Mouse (Mus musculus): ENCODE measurements around the gene Slc2a9.

The Slc2a9 gene
- long read RNA-seq, experiment 1 = 0 reads
- long read RNA-seq, experiment 2, partial matches to known transcripts = 1 of 2 reads
- long read RNA-seq, experiment 2, other reads (novel, unspliced or antisense) = 0 of 2 reads

DNA sequence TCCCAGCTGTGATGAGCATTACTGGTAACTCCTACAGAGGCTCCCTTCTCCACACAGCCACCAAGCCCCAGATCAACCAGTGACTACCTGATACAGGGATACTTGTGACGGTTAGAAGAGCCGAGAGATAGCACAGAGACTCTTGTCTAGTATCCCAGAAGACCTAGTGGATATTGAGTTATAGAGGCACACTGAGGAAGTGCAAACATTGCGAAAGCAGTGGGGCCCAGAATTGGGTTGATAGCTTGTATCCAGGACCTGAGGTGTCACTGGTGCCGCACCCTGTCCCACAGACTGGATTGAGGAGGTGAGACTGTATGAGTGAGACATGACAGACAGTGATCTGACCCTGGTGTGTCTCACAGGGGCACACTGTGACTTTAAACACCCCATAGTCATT is at the start of gene Slc2a9:
Gene Slc2a9, minus strand, starts transcription at position 152 of the 400 bp plus-strand sequence.
- intact Hi-C loops (cut with DNase I) = no loop called here

DNA sequence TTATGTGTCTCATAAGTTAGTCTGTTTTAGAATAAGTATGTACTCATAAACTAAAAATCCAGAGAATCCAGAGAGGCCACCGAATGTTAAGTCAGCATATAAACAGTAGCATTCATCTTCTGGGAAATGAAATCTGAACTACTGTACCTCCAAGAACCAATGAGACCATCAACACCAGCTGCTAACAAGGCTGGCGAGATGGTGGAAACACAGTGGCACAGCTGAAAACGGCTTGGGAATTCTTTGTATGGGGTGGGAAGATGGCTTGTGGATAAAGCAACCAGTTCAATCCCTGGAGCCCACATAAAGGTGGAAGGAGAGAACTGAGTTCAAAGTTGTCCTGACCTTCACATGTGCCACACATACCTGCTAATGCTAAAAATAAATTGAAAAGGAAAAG is 49.7 kb upstream of the Slc2a9 start:
- intact Hi-C loops (cut with DNase I) = no loop called here

DNA sequence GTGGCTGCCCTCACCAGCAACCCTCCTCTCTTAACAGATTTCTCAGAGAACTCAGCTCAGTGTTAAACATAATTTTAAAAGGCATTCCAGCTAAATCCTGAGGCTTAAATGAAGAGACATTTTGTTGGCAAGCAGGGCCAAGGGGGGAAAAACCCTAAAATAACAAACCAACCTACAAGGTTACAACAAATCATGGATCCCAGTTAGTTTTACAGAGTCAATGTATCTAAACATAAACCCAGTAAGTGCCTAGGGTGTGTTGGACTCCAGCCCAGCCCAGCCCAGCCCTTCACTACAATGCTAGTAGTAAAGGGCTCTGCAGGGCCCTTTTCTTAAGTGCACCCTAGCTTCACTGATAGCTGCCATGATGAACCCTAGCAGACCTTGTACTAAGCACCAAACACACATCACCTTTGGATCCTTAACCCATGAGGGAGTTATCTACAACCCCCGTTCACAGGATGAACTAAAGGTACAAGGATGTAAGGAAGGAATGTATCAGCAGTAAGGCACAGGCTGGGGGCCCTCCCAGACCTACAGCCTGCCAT is 47.4 kb upstream of the Slc2a9 start:
- intact Hi-C loops (cut with DNase I) = no loop called here

DNA sequence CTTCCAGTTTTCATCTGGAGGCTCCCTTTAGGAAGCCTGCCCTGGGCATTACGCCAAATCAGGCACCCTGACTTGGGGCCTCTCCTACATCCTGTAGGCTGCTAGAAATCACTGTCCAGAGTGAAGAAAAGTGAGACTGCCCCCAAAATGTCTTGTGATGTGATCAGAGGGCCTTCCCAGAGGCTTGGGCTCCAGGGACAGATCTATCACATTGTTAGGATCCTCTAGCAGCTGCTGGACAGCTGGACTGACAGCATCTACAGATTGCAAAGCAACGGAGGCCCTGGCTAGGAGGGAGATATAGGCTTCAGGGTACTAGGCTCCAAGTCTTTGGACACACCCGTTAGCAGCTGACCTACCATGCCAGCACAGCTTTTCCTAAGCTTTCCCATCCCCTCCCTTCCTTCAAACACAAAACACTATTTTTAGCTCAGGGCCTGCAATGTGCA is 46.5 kb upstream of the Slc2a9 start:
- intact Hi-C loops (cut with DNase I) = no loop called here

DNA sequence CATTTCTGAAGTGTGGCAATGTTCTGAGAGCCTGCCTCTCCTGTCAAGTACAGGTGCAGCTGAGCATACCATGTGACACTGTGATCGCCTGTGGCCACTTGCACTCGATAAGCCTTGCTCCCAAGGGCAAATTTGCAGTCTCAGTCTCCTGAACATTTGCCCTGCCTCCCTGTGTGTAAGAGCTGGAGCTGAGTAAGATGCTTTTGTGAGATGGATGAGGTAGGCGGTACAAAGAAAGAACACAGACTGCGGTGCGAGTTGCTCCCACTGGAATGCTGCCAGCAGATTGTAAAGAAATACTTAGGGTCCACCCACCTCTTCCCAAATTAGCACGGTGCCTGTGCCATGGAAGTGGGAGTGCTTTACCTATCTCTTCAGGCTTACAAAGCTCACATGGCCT is 44.4 kb upstream of the Slc2a9 start:
- intact Hi-C loops (cut with DNase I) = no loop called here

DNA sequence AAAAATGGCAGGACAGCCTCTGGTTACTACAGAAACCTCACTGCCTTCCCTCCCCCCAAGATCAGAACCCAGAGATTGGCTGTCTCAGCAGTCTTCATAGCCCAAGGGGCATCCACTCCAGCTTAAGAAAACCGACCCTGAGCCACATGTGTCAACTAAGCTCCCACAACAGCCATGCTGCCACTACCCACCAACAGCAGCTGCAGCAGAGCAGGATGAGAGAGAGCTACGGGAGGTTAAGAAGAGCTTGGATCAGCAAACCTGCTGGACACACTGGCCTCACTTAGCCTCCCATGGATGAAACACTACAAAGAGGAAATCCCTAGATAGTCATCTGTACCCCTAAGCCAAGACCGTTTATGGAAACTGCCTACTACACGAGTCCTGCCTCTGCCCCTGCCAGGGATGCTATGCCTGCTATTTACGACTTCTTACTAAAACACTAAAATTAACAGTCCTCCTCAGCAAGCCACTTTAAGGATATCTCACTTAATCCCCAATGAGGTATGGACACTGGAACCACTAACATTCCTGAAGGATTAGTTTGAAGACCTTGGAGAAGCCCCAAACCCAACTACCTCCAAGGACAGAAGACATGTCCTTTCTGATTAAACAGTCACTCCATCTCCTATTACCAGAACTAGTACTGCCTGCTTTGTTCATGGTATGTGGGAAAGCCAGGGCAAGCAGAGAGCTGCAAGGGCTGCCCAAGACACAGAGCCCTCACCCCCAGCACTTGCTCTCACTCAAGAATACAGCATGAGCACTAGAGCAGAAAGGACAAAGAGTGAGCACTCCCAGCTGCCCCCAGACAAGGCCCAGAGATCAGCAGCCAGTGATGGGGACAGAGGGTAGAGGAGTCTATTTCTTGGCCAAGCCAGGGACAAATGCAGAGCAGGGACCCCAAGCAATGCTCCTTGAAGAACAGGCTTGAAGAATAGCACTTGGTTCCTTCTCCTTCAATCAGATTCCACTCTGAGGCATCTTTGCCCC is 41.8 kb upstream of the Slc2a9 start:
- intact Hi-C loops (cut with DNase I) = no loop called here

DNA sequence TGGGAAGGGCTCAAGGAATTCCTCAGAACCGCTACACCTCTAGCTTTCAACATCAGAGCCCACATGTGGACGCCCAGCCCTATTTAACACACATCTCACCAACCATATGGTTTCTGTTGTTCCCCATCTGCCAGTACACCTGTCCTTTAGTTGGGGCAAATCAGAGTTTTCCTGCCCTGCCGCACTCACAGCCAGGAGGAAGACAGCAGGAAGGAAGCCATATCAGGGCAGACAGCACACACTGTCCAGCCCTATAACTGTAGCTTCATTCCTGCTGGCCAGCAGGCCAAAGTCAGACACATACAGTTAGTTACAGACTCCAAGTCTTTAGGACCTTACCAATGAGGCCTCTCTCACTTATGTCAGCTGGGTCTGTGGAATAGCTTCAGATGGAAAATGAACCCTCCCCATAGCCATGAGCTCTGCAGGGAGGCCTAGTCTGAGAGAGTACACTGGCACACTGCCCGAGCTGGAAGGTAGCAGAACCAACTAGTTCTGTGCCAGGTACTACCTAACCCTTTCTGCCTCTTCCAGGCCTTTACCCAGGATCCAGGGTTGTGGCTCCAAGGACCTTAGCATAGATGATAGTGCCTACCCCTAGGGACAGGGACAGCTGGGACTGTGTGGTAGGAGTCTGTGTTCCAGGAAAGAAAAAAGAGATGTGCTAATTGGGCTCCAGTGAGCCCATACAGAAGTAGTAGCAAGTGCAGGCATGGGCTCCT is 40.7 kb upstream of the Slc2a9 start:
- intact Hi-C loops (cut with DNase I) = no loop called here

DNA sequence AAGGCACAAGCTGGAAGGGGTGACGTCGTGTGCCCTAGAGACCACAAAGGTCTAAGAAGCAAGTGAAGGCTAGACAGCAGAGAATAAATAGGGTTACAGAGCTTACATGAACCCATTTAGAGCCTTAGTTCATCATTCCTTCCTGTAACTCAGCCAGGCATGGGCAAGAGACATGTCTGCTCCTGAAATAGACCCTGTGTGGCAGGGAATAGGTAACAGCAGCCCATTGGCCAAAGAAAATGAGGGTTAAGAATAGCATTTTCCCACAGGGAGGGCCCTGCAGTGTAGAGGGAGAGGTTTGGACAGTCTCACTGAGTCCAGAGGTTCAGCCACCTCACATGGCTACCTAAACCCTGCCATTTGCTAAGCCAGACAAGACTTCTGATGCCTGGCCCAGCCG is 38.8 kb upstream of the Slc2a9 start:
- intact Hi-C loops (cut with DNase I) = no loop called here

DNA sequence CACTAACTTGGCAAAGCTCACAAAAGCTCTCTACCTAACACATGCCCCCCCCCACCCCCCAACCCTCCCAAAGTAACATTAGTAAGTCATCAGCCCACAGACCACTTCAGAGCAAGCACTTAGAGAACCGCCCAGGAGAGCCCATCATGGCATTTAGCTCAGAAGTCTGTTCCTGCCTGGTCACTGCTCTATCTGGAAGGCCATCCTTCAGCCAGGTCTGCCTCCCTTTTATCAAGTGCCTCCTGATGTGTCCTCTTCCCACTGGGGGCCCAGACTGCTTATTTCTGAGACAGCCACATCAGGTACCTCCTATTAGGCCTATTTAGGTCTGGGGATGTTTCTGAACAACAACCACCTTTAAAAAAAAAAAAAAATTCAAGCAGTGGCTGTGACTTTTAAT is 38.0 kb upstream of the Slc2a9 start:
- intact Hi-C loops (cut with DNase I) = no loop called here

DNA sequence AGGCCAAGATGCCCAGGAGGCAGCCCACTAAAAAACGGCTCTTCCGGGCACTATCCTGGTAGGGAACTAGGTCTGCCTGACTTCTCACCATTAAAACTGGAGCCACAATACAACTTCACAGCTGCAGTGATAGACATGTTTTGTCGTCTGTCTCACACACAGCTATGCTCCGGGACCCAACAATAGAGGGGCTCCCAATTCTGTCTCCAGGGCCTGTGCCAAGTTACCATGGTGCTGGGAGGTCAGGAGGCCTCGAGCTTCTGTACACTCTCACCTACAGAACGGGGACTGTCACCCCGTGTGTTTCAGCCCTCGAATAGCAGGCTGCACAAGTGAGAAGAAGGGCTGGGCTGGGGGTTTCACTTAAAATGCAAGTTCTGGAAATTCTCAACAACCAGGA is 35.6 kb upstream of the Slc2a9 start:
- intact Hi-C loops (cut with DNase I) = no loop called here

DNA sequence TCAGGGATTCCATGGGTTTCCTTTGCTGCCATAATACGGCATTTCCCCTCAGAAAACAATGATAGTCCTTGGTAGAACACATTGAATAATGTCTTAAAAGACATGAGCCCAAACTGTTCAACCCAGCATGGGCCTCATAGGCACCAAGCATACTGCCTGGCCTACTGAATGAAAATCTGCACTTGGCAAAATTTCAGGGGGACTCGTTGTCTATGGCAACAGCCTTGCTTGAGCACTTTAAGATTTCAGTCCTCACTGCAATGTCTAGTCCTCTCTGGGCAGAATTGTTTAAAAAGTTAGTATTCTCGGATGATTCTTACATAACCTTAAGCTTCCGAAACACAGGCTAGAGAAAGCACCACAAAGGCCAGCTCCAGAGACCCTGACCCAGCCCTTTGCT is 34.9 kb upstream of the Slc2a9 start:
- intact Hi-C loops (cut with DNase I) = no loop called here

DNA sequence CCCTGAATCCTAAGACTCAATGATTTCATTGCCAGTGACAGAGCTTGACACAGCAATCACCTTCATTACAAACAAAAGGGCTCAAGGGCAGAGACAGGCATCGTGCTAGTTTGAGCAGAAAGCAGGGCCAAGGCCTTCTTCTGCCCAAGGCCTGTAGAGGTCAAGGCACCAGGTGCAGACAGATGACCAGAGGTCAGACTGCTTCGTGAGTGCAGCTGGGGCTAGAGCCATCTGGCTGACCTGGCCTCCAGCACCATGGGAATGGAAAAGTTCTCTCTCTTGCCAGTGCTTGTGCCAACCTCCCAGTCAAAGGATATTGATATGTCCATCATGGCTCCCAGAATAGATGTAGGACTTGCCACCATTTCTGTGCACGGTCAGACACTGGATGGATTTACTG is 33.9 kb upstream of the Slc2a9 start:
- intact Hi-C loops (cut with DNase I) = no loop called here

DNA sequence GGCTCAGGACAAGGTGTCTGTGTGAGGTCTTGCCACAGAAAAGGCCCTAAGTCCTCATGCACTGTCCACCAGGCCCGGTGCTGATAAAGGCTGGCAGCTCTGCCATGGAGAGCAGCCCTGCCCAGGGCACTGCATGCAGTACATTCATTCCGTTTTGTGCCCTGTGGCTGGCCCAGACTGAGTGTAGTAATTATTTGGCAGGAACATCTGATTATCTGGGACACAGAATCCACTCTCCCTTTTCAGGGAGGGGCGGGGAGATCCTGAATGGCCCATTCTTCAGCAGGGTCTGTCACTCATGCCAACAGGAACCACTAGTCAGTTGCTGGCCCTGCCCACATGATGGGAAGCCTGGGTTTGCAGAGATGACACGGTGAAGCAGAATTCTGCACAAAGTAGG is 29.1 kb upstream of the Slc2a9 start:
- intact Hi-C loops (cut with DNase I) = no loop called here

DNA sequence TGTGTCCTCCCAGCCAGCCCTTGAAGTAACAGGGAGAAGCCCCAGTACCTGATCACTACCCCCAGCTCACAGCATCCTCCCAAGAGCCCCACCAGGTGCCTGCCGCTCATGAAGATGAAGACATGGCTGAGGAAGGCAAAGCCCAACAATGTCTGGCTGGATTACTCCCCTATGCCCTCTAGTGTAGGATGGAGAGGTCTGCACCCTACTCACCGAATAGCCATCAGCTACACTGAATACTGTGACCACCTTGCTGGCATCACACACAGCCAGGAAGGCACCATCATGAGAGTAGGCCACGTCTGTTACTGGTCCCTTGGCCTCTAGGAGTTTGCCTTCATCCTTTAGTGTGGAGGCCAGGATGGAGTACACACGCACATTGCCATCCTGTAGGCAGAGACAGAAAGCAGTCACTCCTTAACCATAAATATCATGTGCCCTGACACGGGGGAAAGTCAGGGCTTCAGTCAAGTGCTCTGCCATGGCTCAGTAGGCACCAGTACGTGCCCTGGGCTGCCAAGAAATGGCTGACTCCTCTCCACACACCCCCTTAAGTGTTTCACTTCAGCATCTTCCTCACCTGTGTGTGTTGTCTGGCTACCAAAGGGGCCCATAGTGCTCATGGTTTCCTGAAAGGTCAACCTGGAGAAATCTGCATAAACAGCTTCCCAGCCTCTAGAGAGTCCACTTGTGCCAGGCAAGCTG is 26.9 kb upstream of the Slc2a9 start:
- intact Hi-C loops (cut with DNase I) = no loop called here

DNA sequence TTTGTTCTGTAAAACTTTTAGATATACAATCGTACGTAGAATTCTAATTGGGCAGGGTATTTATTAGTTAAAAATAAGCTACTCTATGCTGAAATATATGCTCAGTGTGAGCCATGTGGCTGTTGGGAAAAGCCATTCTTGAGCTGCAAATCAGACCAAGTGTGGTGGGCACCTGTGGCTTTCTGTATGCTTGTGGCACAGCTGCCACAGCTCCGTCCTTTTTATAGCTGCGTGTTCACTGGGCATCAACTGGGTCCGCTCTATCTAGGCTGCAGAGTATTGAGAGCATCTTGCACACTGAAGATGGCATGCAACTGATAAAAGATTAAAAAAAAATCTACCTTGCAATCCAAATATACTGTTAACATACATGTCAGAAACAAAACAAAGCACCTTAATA is 20.0 kb upstream of the Slc2a9 start:
- intact Hi-C loops (cut with DNase I) = no loop called here

DNA sequence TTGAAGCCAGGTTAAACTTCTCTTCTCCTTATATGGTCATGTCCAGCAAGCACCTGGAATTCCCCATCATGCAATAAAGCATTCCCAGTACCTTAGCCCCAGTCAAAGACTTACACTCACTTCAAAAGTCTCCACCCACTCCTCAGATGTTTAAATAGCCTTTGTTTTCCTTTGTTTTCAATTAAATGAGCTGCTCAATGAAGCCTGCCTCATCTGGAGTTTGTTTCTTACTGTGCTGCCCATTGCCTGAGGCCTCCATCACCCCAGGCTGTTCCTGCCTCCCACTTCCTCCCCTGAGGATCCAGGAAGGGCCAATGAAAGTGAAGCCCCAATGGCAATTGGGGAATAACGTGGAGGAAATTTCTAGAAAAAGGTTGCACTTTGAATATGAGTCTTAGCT is 17.9 kb upstream of the Slc2a9 start:
- intact Hi-C loops (cut with DNase I) = no loop called here

DNA sequence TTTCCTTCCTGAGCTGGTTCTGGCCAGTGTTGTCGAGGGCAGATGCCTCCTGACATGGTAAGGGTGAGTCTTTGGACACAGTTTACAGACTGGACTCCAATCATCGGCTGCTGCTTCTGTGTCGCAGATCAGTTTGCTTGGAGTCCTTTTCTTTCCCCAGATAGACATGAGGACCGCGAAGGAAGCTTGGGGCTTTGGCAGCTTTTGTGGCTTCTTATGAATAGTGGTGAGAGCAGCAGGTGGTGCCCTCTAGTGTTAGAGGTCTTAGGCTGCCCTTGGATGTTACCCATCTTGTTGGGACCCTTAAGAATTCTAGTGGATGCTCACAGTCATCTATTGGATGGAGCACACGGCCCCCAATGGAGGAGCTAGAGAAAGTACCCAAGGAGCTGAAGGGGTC is 13.3 kb upstream of the Slc2a9 start:
- intact Hi-C loops (cut with DNase I) = no loop called here

DNA sequence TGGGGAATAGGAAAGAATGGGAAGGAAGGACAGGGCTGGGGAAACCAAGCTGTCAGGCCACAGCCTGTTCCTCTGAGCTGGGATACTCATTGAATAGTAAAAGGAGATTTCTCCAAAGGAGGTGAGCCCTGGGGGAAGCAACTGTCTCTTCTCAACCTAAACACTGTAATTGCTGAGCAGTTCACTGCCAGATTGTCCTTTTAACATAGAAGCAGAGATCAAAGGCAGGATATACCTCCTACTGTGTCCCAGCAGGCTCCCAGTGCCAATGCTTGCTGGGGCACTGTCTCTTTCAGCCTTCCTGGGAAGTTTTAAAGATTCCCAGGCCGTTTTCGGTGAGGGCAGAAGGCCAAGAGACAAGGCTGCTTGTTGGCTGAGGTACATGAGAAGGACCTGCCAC is 10.0 kb upstream of the Slc2a9 start:
- intact Hi-C loops (cut with DNase I) = loop anchor here (2.0 kb wide), 1 partner anchor 204 kb away; no protein-coding TSS in a partner anchor

DNA sequence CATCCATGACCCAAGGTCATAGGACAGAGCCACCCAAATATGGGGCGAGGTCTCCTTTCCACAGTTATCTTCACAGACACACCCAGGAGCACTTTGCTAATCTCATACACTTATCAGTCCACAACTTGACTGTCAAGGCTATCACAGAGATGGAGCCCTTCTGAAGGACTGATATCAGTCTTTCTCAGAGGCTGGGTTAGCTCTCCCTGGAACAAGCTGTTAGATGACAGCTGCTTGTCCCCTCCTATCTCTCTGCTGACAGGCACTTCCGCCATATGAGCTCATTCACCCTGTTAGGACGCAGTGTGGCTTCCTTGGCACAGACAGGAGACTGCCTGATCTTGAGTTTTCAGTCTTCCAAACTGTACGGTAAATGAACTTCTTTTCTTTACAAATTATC is 6.6 kb upstream of the Slc2a9 start:
- intact Hi-C loops (cut with DNase I) = no loop called here

DNA sequence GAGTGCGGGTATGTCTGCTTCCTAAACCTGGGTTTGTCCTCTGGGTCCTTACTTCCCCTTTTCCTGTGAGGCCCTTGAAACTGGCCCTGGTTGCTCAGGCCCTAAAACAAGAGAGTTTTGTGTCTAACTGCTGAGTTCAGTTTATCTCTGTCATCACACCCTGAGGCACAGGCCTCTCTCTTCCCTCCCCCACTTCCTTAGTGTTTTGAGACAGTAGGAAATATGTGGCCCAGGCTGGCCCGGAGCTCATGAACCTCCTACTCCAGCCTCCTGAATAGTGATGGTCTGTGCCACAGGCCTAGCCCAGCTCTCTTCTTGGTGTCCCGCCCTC is 2.5 kb upstream of the Slc2a9 start:
- intact Hi-C loops (cut with DNase I) = no loop called here

DNA sequence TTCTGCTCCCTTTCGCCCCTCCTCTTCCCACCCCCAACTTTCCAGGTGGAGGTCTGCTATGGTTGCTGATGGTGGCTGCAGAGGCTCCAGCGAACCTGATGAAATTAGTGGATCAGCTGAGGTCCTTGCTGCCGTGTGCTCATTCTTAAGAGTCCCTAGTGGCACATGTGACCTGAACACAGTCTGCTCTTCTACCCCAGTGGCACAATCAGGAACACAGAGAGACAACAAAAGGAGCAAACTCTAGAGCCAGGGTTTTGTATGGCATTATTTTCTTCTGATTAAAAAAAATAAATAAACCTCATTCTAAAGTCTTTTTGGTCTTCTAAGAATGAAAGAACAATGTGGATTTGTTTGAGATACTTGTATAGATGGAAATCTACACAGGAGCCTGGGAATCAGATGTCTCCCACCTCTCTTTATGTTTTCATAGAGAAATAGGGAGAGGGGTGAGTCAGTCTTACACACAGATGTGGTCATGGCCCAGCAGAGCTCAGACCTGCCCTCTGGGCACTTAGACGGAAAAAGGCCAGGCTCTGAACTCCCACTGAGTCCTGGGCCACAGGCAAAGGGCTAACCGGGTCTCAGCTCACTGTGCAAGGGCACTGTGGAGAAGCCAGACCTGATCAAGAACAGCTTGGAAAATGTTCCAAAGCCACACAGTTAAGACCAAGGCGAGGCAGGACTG is 1.9 kb upstream of the Slc2a9 start:
- intact Hi-C loops (cut with DNase I) = no loop called here

All from adrenal gland (tissue).